Mouse (Mus musculus) cortical plate, adult 2 months (tissue): ENCODE data around the gene Nrip1.

ENCODE experiments used
- CTCF ChIP-seq: fragments of 200-500 bp; IDR thresholded peaks from 2 replicates; pipeline ENCODE4 v1.5.1; 2011; ENCODE audit warnings: mild to moderate bottlenecking, control low read depth, low read length; ENCODE audit not compliant: insufficient read depth; ENCODE audit errors: extremely low read depth
- POLR2A ChIP-seq: fragments of 200-500 bp; IDR thresholded peaks from 2 replicates; pipeline ENCODE4 v1.6.1; 2011; ENCODE audit warnings: mild to moderate bottlenecking, low read length, control low read depth; ENCODE audit not compliant: insufficient read depth; ENCODE audit errors: extremely low read depth

DNA sequence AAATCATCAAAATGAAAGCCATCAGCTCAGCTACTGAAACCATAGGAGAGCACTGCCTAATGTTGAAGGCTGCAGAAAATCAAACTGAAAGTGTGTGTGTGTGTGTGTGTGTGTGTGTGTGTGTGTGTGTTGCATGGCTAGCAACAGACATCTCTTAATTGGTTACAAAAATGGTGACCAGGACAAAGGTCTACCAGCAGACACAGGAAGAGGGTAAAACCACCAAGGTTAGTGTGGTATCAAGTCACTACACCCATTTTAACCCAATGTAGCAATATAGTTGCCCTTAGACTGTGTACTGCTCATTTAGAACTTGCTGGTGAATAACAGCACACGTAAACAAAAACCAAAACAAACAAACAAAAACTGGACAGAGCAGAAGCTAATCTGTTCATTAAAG, 48.9 kb upstream of the Nrip1 start:
- TF ChIP-seq POLR2A: no peak
- TF ChIP-seq CTCF: no peak
